Mouse (Mus musculus): ENCODE data around the gene Tpst2.
"Not testable (repeated sequence)": the region's sequence is repeated elsewhere in the genome, so short reads cannot be mapped to it uniquely, and the experiment has no call there.

DNA sequence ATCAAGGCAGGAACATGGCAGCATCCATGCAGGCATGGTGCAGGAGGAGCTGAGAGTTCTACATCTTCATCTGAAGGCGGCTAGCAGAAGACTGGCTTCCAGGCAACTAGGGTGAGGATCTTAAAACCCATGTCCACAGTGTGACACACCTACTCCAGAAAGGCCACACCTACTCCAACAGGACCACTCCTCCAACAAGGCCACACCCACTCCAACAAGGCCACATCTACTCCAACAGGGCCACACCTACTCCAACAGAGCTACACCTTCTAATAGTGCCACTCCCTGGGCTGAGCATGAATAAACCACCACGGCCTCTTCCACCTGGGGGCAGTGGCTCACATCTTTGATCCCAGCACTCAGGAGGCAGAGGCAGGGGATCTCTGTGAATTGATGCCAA is 42.9 kb downstream of the Tpst2 start:
- not testable (repeated sequence) for TF ChIP-seq CTCF, EP300 (IDR thresholded peaks at IDR 0.05; ENCODE audit: low read depth)
